Mouse (Mus musculus): Measurements from ENCODE around the gene Hist1h3h. TPM values are rescaled to one million over a fixed set of nuclear protein-coding genes. Genes with fewer than 3 reads are reported as not detected.

Gene Hist1h3h
- 6.1 and 31.9 TPM in 2 replicates for polyA plus RNA-seq (2012; rRNA removed; ENCODE audit: low replicate concordance)

DNA sequence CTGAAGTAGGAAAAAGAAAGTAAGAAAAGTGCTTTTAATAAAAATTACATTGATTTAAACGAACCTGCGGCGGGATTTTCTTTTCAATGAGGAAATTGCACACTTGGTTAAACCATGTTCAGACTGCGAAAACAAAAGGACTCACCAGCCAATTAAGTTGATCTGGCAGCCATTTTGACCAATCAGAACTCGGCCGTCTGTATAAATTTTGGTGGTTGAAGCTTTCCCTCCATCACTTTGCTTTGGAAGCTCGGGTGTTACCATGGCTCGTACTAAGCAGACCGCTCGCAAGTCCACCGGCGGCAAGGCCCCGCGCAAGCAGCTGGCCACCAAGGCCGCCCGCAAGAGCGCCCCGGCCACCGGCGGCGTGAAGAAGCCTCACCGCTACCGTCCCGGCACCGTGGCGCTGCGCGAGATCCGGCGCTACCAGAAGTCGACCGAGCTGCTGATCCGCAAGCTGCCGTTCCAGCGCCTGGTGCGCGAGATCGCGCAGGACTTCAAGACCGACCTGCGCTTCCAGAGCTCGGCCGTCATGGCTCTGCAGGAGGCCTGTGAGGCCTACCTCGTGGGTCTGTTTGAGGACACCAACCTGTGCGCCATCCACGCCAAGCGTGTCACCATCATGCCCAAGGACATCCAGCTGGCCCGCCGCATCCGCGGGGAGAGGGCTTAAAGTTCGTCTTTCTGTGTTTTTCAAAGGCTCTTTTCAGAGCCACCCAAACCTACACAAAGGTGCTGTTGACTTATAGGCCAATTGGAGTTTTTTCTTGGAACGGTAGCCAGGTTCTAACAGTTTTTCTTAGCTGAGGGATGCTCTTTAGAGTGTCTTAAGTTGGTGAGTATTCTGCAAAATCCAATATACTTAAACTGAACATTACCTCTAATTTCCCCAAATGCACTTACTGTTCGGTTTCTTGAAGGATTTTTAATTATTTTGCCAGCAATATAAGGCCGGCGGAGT, at the start of gene Hist1h3h:
TSS of gene Hist1h3h (plus strand) at position 263 of the 961 bp plus-strand sequence.

DNA sequence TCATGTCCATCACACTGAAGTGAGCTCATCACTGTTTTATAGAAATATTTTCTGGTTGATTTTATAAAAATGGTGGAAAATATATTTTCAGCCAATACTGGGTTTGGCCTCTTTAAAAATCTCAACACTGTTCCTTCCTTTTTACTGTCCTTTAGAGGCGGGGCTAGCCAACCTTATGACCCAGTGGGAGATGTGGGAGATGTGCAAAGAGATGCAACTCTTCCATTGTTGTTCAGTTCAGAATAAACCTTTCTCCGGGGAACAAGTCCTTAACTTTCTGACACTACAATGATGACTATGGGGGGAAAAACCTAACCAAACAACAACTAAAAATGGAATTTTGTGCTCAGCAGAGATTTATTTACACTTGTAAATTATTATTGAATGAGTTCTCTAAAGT, 40.2 kb upstream of the Hist1h3h start, which contains the start of gene Olfr1360:
TSS of gene Olfr1360 (minus strand) at position 101 of the 400 bp plus-strand sequence.

DNA sequence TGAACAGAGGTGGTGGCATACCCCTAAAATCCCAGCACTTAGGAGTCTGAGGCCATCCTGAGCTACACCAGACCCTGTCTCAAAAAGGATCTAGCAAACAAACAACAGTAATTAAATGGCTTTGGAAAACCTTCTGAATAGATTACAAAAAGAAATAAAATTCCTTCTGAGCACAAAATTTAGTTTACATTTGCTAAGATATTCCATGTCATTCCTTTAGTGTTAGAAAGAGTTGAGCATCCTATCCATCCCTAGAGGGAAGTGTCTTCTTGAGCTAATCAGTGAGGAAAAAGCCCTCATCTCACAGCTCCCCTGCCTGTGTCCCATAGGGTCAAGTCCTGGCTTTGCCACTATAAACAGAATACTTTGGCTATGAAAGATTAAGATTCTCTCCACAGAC, 19.6 kb upstream of the Hist1h3h start, which contains the start of gene Olfr1359:
TSS of gene Olfr1359 (plus strand) at position 301 of the 400 bp plus-strand sequence.

DNA sequence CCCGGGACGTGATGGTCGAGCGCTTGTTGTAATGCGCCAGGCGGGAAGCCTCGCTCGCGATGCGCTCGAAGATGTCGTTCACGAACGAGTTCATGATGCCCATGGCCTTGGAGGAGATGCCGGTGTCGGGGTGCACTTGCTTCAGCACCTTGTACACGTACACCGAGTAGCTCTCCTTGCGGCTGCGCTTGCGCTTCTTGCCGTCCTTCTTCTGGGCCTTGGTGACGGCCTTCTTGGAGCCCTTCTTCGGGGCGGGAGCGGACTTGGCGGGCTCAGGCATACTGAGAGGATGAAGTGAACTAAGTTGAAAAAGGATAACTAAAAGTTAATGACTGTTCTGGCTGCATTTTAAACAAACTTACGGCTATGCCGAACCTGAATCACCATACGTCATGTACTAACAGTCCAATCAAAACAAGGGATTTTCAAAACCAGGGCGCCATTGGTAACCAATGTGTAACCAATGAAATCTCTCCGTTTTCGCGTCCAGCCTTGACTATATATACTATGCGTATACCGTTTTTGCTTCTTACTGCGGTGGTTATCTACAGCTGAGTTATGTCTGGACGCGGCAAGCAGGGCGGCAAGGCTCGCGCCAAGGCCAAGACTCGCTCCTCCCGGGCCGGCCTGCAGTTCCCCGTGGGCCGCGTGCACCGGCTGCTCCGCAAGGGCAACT, 1.5 kb upstream of the Hist1h3h start, which contains the start of the genes Hist1h2bl and Hist1h2ai:
TSS of gene Hist1h2bl (minus strand) at position 280 of the 676 bp plus-strand sequence.
TSS of gene Hist1h2ai (plus strand) at position 559 of the 676 bp plus-strand sequence.

DNA sequence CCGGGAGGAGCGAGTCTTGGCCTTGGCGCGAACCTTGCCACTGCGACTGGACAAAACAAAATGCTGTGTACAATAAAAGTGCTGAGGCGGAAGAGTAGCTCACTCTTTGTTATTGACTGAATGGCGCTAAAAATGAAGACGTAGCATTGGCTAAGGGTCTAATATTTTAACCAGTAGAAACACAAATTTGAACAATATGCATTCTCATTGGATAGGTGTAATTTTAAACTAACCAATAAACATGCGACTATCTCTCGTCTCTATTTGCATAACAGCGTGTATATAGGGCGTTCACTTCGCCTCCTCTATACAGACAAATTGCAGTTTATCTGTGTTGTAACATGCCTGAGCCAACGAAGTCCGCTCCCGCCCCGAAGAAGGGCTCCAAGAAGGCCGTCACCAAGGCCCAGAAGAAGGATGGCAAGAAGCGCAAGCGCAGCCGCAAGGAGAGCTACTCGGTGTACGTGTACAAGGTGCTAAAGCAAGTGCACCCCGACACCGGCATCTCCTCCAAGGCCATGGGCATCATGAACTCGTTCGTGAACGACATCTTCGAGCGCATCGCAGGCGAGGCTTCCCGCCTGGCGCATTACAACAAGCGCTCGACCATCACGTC, 4.4 kb downstream of the Hist1h3h start, which contains the start of gene Hist1h2bm:
TSS of gene Hist1h2bm (plus strand) at position 288 of the 616 bp plus-strand sequence.

DNA sequence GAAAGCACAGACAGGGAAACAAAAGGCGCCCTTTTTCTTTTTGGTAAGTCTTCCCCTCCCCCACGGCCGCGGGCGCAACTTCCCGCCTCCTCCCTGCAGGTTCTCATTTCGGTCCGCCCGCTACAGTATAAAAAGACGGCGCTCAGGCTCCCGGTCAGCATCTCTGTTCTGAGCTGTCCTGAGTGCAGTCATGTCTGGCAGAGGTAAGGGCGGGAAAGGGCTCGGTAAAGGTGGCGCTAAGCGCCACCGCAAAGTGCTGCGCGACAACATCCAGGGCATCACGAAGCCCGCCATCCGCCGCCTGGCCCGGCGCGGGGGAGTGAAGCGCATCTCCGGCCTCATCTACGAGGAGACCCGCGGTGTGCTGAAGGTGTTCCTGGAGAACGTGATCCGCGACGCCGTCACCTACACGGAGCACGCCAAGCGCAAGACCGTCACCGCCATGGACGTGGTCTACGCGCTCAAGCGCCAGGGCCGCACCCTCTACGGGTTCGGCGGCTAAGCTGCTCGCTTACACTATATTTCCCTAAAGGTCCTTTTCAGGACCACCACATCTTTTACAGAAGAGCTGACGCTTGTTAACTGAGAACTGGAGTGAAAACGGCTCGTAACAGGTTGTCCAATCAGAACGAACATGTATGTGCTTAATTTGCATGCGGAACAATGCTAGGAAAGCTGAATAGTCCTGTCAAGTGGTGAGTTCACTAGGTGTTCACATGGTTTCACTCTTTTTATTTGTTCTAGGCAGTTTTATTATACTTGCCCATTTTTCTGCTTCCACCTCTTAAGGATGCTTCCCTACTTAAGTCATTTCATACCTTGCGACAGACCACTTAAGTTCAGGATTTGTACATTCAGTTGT, 17.7 kb downstream of the Hist1h3h start, which contains the start of gene Hist1h4j:
TSS of gene Hist1h4j (plus strand) at position 159 of the 862 bp plus-strand sequence.

DNA sequence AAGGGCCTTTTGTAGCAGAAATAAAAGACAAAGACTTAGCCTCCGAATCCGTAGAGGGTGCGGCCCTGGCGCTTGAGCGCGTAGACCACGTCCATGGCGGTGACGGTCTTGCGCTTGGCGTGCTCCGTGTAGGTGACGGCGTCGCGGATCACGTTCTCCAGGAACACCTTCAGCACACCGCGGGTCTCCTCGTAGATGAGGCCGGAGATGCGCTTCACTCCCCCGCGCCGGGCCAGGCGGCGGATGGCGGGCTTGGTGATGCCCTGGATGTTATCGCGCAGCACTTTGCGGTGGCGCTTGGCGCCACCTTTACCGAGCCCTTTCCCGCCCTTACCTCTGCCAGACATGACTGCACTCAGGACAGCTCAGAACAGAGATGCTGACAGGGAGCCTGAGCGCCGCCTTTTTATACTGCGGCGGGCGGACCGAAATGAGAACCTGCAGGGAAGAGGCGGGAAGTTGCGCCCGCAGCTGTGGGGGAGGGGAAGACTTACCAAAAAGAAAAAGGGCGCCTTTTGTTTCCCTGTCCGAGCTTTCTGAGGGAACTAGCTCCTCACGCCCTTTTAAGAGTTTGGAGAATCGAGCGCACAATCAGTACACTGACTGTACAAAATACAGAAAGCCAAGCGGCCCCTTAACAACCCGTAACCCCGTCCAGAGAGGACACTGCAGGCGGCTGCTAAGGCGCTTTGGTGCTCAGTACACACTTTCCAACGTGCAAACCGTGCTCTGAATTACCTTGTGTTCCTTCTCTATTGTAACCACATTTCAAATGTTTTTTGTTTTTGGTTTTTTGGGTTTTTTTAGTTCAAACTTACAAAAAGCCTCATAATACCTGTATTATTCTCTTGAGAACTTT, 32.9 kb downstream of the Hist1h3h start, which contains the start of gene Hist1h4k:
TSS of gene Hist1h4k (minus strand) at position 347 of the 859 bp plus-strand sequence.

DNA sequence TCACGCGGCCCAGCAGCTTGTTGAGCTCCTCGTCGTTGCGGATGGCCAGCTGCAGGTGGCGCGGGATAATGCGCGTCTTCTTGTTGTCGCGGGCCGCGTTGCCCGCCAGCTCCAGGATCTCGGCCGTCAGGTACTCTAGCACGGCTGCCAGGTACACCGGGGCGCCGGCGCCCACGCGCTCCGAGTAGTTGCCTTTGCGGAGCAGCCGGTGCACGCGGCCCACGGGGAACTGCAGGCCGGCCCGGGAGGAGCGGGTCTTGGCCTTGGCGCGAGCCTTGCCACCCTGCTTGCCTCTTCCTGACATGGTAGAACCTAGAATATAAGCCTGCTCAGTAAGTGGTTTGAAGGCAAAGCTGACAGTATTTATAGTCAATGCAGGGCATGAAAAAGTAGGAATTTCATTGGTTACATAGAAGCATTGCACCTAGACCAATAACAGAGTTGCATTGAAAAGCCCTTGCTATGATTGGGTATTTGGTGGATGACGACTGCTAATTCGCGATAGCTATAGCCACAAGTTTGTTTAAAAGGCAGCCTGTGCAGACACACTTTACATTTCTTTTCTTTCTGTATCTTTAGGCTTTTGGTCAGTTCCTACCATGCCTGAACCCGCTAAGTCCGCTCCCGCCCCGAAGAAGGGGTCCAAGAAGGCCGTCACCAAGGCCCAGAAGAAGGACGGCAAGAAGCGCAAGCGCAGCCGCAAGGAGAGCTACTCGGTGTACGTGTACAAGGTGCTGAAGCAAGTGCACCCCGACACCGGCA, 36.2 kb downstream of the Hist1h3h start, which contains the start of the genes Hist1h2ak and Hist1h2bn:
TSS of gene Hist1h2ak (minus strand) at position 304 of the 762 bp plus-strand sequence.
TSS of gene Hist1h2bn (plus strand) at position 600 of the 762 bp plus-strand sequence.

Other genes starting within 250 kb of the Hist1h3h start
- 0.78 and 0.93 TPM in 2 replicates for gene Nkapl, start 249.2 kb upstream of the Hist1h3h start, polyA plus RNA-seq (2012; rRNA removed; ENCODE audit: low replicate concordance)
- gene Zkscan4, start 238.8 kb upstream of the Hist1h3h start, polyA plus RNA-seq (2012; rRNA removed; ENCODE audit: low replicate concordance) = 0.83 and 0.84 TPM in 2 replicates
- gene Gm10065, start 238.2 kb upstream of the Hist1h3h start, polyA plus RNA-seq (2012; rRNA removed; ENCODE audit: low replicate concordance) = not detected in 2 replicates
- 0.10 and 0.29 TPM in 2 replicates for gene AK157302, start 222.4 kb upstream of the Hist1h3h start, polyA plus RNA-seq (2012; rRNA removed; ENCODE audit: low replicate concordance)
- gene Gm11273, start 216.2 kb upstream of the Hist1h3h start, polyA plus RNA-seq (2012; rRNA removed; ENCODE audit: low replicate concordance) = 7.7 and 27.9 TPM in 2 replicates
- gene Zkscan8, start 186.5 kb upstream of the Hist1h3h start, polyA plus RNA-seq (2012; rRNA removed; ENCODE audit: low replicate concordance) = 2.2 and 7.0 TPM in 2 replicates
- not detected in 2 replicates for gene Olfr1366, start 174.9 kb upstream of the Hist1h3h start, polyA plus RNA-seq (2012; rRNA removed; ENCODE audit: low replicate concordance)
- not detected in 2 replicates for gene Olfr1535, start 157.8 kb upstream of the Hist1h3h start, polyA plus RNA-seq (2012; rRNA removed; ENCODE audit: low replicate concordance)
- gene Olfr1364, start 135.9 kb upstream of the Hist1h3h start, polyA plus RNA-seq (2012; rRNA removed; ENCODE audit: low replicate concordance) = not detected in 2 replicates
- gene Olfr1362, start 103.6 kb upstream of the Hist1h3h start, polyA plus RNA-seq (2012; rRNA removed; ENCODE audit: low replicate concordance) = 0.03 and 0.04 TPM in 2 replicates
- 0.03 TPM in 1 of 2 replicates, not detected in the other for gene Olfr11, start 75.1 kb upstream of the Hist1h3h start, polyA plus RNA-seq (2012; rRNA removed; ENCODE audit: low replicate concordance)
- gene Olfr1361, start 54.3 kb upstream of the Hist1h3h start, polyA plus RNA-seq (2012; rRNA removed; ENCODE audit: low replicate concordance) = not detected in 2 replicates
- not detected in 2 replicates for gene Olfr1360, start 40.3 kb upstream of the Hist1h3h start, polyA plus RNA-seq (2012; rRNA removed; ENCODE audit: low replicate concordance)
- not detected in 2 replicates for gene Olfr1359, start 19.5 kb upstream of the Hist1h3h start, polyA plus RNA-seq (2012; rRNA removed; ENCODE audit: low replicate concordance)
- gene Hist1h2bl, start 1.5 kb upstream of the Hist1h3h start, polyA plus RNA-seq (2012; rRNA removed; ENCODE audit: low replicate concordance) = 1.7 and 11.3 TPM in 2 replicates
- 2.7 and 18.5 TPM in 2 replicates for gene Hist1h2ai, start 1.2 kb upstream of the Hist1h3h start, polyA plus RNA-seq (2012; rRNA removed; ENCODE audit: low replicate concordance)
- 1.3 and 2.3 TPM in 2 replicates for gene Hist1h2bm, start 4.4 kb downstream of the Hist1h3h start, polyA plus RNA-seq (2012; rRNA removed; ENCODE audit: low replicate concordance)
- 1.0 and 2.4 TPM in 2 replicates for gene Hist1h4j, start 17.4 kb downstream of the Hist1h3h start, polyA plus RNA-seq (2012; rRNA removed; ENCODE audit: low replicate concordance)
- 2.8 and 15.5 TPM in 2 replicates for gene Hist1h4k, start 32.8 kb downstream of the Hist1h3h start, polyA plus RNA-seq (2012; rRNA removed; ENCODE audit: low replicate concordance)
- gene Hist1h2ak, start 36.2 kb downstream of the Hist1h3h start, polyA plus RNA-seq (2012; rRNA removed; ENCODE audit: low replicate concordance) = 3.4 and 19.7 TPM in 2 replicates
- 2.6 and 14.3 TPM in 2 replicates for gene Hist1h2bn, start 36.5 kb downstream of the Hist1h3h start, polyA plus RNA-seq (2012; rRNA removed; ENCODE audit: low replicate concordance)
- gene Hist1h1b, start 63.0 kb downstream of the Hist1h3h start, polyA plus RNA-seq (2012; rRNA removed; ENCODE audit: low replicate concordance) = 0.23 and 0.54 TPM in 2 replicates
- gene Hist1h3i, start 65.7 kb downstream of the Hist1h3h start, polyA plus RNA-seq (2012; rRNA removed; ENCODE audit: low replicate concordance) = 9.6 and 20.0 TPM in 2 replicates
- gene Hist1h2an, start 69.6 kb downstream of the Hist1h3h start, polyA plus RNA-seq (2012; rRNA removed; ENCODE audit: low replicate concordance) = 1.3 and 17.7 TPM in 2 replicates
- gene Hist1h2bp, start 69.8 kb downstream of the Hist1h3h start, polyA plus RNA-seq (2012; rRNA removed; ENCODE audit: low replicate concordance) = 1.1 and 1.5 TPM in 2 replicates
- 22.4 and 30.9 TPM in 2 replicates for gene Hist1h2bq, start 92.5 kb downstream of the Hist1h3h start, polyA plus RNA-seq (2012; rRNA removed; ENCODE audit: low replicate concordance)
- gene Hist1h2ao, start 92.8 kb downstream of the Hist1h3h start, polyA plus RNA-seq (2012; rRNA removed; ENCODE audit: low replicate concordance) = not detected in 2 replicates
- not detected in 2 replicates for gene Hist1h4m, start 94.1 kb downstream of the Hist1h3h start, polyA plus RNA-seq (2012; rRNA removed; ENCODE audit: low replicate concordance)
- 4.9 and 22.8 TPM in 2 replicates for gene Hist1h4n, start 114.5 kb downstream of the Hist1h3h start, polyA plus RNA-seq (2012; rRNA removed; ENCODE audit: low replicate concordance)
- 38.2 and 359 TPM in 2 replicates for gene Hist1h2ap, start 115.8 kb downstream of the Hist1h3h start, polyA plus RNA-seq (2012; rRNA removed; ENCODE audit: low replicate concordance)
- 19.9 and 27.5 TPM in 2 replicates for gene Hist1h2br, start 116.1 kb downstream of the Hist1h3h start, polyA plus RNA-seq (2012; rRNA removed; ENCODE audit: low replicate concordance)
- 0.29 and 0.80 TPM in 2 replicates for gene Zfp184, start 227.4 kb downstream of the Hist1h3h start, polyA plus RNA-seq (2012; rRNA removed; ENCODE audit: low replicate concordance)

All from mammary gland, adult 2 months (tissue).